Mouse (Mus musculus): Measurements from ENCODE around the gene Efna2. TPM values are rescaled to one million over a fixed set of nuclear protein-coding genes. Genes with fewer than 3 reads are reported as not detected.

Efna2 gene
- polyA plus RNA-seq, 1 experiment from 2014 or later, result 12.2 TPM

DNA sequence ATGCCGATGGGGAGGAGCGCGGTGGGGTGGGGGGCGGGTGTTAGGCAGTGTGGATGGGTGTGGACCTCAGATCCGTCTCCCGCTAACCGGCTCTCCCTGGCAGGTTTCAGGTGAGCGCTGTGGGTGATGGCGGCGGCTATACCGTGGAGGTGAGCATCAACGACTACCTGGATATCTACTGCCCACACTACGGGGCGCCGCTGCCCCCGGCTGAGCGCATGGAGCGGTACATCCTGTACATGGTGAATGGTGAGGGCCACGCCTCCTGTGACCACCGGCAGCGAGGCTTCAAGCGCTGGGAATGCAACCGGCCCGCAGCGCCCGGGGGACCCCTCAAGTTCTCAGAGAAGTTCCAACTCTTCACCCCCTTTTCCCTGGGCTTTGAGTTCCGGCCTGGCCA, 7.4 kb downstream of the Efna2 start:
- H3K9me3 ChIP-seq (ENCODE audit: control insufficient read depth, low read length), result no peaks in the 10 kb centered on the region
- WGBS, result 51% methylated on average over 27 of the region's 27 CpGs
- H3K27me3 ChIP-seq (replicated peaks; ENCODE audit: control insufficient read depth, insufficient read depth, low read length), result peaks cover 26% of the 10 kb centered on the region
- H3K4me1 ChIP-seq (replicated peaks; ENCODE audit: control insufficient read depth, insufficient read depth, low read length), result peaks cover 7% of the 10 kb centered on the region; the same call in 1 of the 2 replicates
- no peak overlapping the region for H3K4me3 ChIP-seq (ENCODE audit: low read depth, low read length)
- DNase-seq (ENCODE audit: low spot score), result no peak
- H3K27ac ChIP-seq (ENCODE audit: low read depth), result no peak overlapping the region
- peaks cover 36% of the 10 kb centered on the region for H3K36me3 ChIP-seq (ENCODE audit: control insufficient read depth, insufficient read depth, low read length)
- H3K9ac ChIP-seq (ENCODE audit: low read length), result no peak overlapping the region
- no peak for ATAC-seq (replicated peaks; ENCODE audit: low FRiP score, low TSS enrichment, low read depth)
- H3K4me2 ChIP-seq (ENCODE audit: low read length), result no peak overlapping the region

- Histone ChIP-seq H3K4me2 (ENCODE audit: low read length) (no peak overlapping the region), H3K9me3 (ENCODE audit: control insufficient read depth, low read length) (no peaks in the 10 kb centered on the region), H3K27ac (ENCODE audit: low read depth) (no peak overlapping the region), H3K27me3 (replicated peaks; ENCODE audit: control insufficient read depth, insufficient read depth, low read length) (peaks cover 32% of the 10 kb centered on the region), H3K4me3 (ENCODE audit: low read depth, low read length) (no peak overlapping the region), H3K9ac (ENCODE audit: low read length) (no peak overlapping the region), H3K4me1 (replicated peaks; ENCODE audit: control insufficient read depth, insufficient read depth, low read length) (peaks cover 7% of the 10 kb centered on the region; the same call in 1 of the 2 replicates), H3K36me3 (ENCODE audit: control insufficient read depth, insufficient read depth, low read length) (peaks cover 31% of the 10 kb centered on the region)
- ATAC-seq (replicated peaks; ENCODE audit: low FRiP score, low TSS enrichment, low read depth) (no peak), DNase-seq (ENCODE audit: low spot score) (no peak)
- WGBS, result 90% methylated on average over 10 of the region's 10 CpGs
These were observed 8.5 kb downstream of the Efna2 start for GRCm38 (mm10) chr10:80187739-80188138.

- H3K36me3 ChIP-seq (ENCODE audit: control insufficient read depth, insufficient read depth, low read length), result peaks cover 26% of the 10 kb centered on the region
- H3K27me3 ChIP-seq (replicated peaks; ENCODE audit: control insufficient read depth, insufficient read depth, low read length), result peaks cover 32% of the 10 kb centered on the region
- no peak overlapping the region for H3K9ac ChIP-seq (ENCODE audit: low read length)
- ATAC-seq (replicated peaks; ENCODE audit: low FRiP score, low TSS enrichment, low read depth), result no peak
- peaks cover 7% of the 10 kb centered on the region; the same call in 1 of the 2 replicates for H3K4me1 ChIP-seq (replicated peaks; ENCODE audit: control insufficient read depth, insufficient read depth, low read length)
- H3K9me3 ChIP-seq (ENCODE audit: control insufficient read depth, low read length), result no peaks in the 10 kb centered on the region
- no peak overlapping the region for H3K4me2 ChIP-seq (ENCODE audit: low read length)
- no peak overlapping the region for H3K27ac ChIP-seq (ENCODE audit: low read depth)
- 82% methylated on average over 15 of the region's 15 CpGs for WGBS
- no peak for DNase-seq (ENCODE audit: low spot score)
- H3K4me3 ChIP-seq (ENCODE audit: low read depth, low read length), result no peak overlapping the region
These were observed 9.3 kb downstream of the Efna2 start for GRCm38 (mm10) chr10:80188453-80189024.

DNA sequence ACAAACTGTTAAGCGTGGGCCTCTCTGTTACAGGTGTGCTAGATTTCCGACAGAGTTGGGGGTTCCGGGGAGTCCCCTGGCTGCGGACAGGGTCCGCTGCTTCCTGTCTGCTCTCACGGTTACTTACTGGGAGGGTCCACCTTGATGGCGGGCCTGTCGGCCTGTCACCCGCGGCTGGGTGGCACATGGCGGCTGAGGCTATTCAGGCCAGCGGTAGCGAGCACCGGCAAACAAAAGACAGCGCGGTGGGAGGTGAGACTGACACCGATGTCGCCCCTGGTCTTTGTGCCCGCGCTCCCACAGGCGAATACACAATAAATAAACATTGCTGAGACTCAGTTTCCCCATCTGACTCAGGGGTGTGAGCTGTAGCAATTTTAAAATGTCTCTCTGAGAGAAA, 10.7 kb downstream of the Efna2 start:
- ATAC-seq (replicated peaks; ENCODE audit: low FRiP score, low TSS enrichment, low read depth), result no peak
- Histone ChIP-seq H3K9me3 (ENCODE audit: control insufficient read depth, low read length) (no peaks in the 10 kb centered on the region), H3K27ac (ENCODE audit: low read depth) (no peak overlapping the region), H3K27me3 (replicated peaks; ENCODE audit: control insufficient read depth, insufficient read depth, low read length) (peaks cover 32% of the 10 kb centered on the region), H3K9ac (ENCODE audit: low read length) (peak overlapping the region; percentile 18; the same call in 1 of the 2 replicates), H3K4me3 (ENCODE audit: low read depth, low read length) (peak overlapping the region; percentile 34), H3K36me3 (ENCODE audit: control insufficient read depth, insufficient read depth, low read length) (peaks cover 26% of the 10 kb centered on the region), H3K4me2 (ENCODE audit: low read length) (peak overlapping the region; percentile 58), H3K4me1 (replicated peaks; ENCODE audit: control insufficient read depth, insufficient read depth, low read length) (peaks cover 7% of the 10 kb centered on the region; the same call in 1 of the 2 replicates)
- DNase-seq (ENCODE audit: low spot score), result no peak
- 18% methylated on average over 21 of the region's 21 CpGs for WGBS

GRCm38 (mm10) chr10:80190491-80191051, 11.3 kb downstream of the Efna2 start:
- 1% methylated on average over 47 of the region's 48 CpGs for WGBS
- no peaks in the 10 kb centered on the region for H3K9me3 ChIP-seq (ENCODE audit: control insufficient read depth, low read length)
- peaks cover 32% of the 10 kb centered on the region for H3K27me3 ChIP-seq (replicated peaks; ENCODE audit: control insufficient read depth, insufficient read depth, low read length)
- H3K36me3 ChIP-seq (ENCODE audit: control insufficient read depth, insufficient read depth, low read length), result peaks cover 26% of the 10 kb centered on the region
- H3K4me3 ChIP-seq (ENCODE audit: low read depth, low read length), result peak overlapping the region; percentile 34
- no peak overlapping the region for H3K27ac ChIP-seq (ENCODE audit: low read depth)
- peak overlapping the region; percentile 18 for H3K9ac ChIP-seq (ENCODE audit: low read length)
- 0 out of 2 replicates have a peak, but pooled peaks have one; percentile 12 for ATAC-seq (replicated peaks; ENCODE audit: low FRiP score, low TSS enrichment, low read depth)
- peak overlapping the region; percentile 58 for H3K4me2 ChIP-seq (ENCODE audit: low read length)
- peaks cover 7% of the 10 kb centered on the region; the same call in 1 of the 2 replicates for H3K4me1 ChIP-seq (replicated peaks; ENCODE audit: control insufficient read depth, insufficient read depth, low read length)
- DNase-seq (ENCODE audit: low spot score), result peak; percentile 81

GRCm38 (mm10) chr10:80193976-80194375, 14.7 kb downstream of the Efna2 start:
- H3K27ac ChIP-seq (ENCODE audit: low read depth), result no peak overlapping the region
- peaks cover 7% of the 10 kb centered on the region; the same call in 1 of the 2 replicates for H3K4me1 ChIP-seq (replicated peaks; ENCODE audit: control insufficient read depth, insufficient read depth, low read length)
- H3K4me2 ChIP-seq (ENCODE audit: low read length), result no peak overlapping the region
- no peaks in the 10 kb centered on the region for H3K9me3 ChIP-seq (ENCODE audit: control insufficient read depth, low read length)
- 83% methylated on average over 6 of the region's 6 CpGs for WGBS
- no peak for DNase-seq (ENCODE audit: low spot score)
- no peak overlapping the region for H3K9ac ChIP-seq (ENCODE audit: low read length)
- ATAC-seq (replicated peaks; ENCODE audit: low FRiP score, low TSS enrichment, low read depth), result no peak
- peaks cover 28% of the 10 kb centered on the region for H3K27me3 ChIP-seq (replicated peaks; ENCODE audit: control insufficient read depth, insufficient read depth, low read length)
- peaks cover 3% of the 10 kb centered on the region; the same call in 1 of the 2 replicates for H3K36me3 ChIP-seq (ENCODE audit: control insufficient read depth, insufficient read depth, low read length)
- H3K4me3 ChIP-seq (ENCODE audit: low read depth, low read length), result no peak overlapping the region

GRCm38 (mm10) chr10:80194441-80194840, 15.2 kb downstream of the Efna2 start:
- peaks cover 23% of the 10 kb centered on the region for H3K27me3 ChIP-seq (replicated peaks; ENCODE audit: control insufficient read depth, insufficient read depth, low read length)
- peaks cover 7% of the 10 kb centered on the region; the same call in 1 of the 2 replicates for H3K4me1 ChIP-seq (replicated peaks; ENCODE audit: control insufficient read depth, insufficient read depth, low read length)
- H3K9me3 ChIP-seq (ENCODE audit: control insufficient read depth, low read length), result no peaks in the 10 kb centered on the region
- DNase-seq (ENCODE audit: low spot score), result no peak
- WGBS, result 65% methylated on average over 8 of the region's 8 CpGs
- no peaks in the 10 kb centered on the region for H3K36me3 ChIP-seq (ENCODE audit: control insufficient read depth, insufficient read depth, low read length)
- ATAC-seq (replicated peaks; ENCODE audit: low FRiP score, low TSS enrichment, low read depth), result no peak
- H3K4me3 ChIP-seq (ENCODE audit: low read depth, low read length), result no peak overlapping the region
- H3K9ac ChIP-seq (ENCODE audit: low read length), result 0 out of 2 replicates have a peak overlapping the region, but pooled peaks have one; percentile 7
- no peak overlapping the region for H3K4me2 ChIP-seq (ENCODE audit: low read length)
- H3K27ac ChIP-seq (ENCODE audit: low read depth), result no peak overlapping the region

DNA sequence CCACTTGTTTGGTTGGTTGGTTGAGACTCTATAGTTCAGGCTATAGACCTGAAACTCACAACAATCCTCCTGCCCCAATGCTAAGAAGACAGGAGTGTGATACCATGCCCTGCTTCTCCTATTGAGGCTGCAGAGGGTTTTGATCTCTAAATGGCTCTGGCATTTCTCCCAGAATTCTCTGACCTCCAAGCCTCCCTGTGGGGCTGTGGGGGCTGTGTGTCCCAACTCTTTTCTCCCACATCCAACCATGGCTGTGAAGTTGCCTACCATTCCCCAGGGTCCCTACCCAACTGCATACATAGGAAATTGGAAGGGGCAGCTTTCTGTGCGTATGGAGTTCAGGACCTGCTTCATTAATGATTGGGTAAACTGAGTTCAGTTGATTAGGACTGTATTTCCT, 16.9 kb downstream of the Efna2 start:
- no peaks in the 10 kb centered on the region for H3K9me3 ChIP-seq (ENCODE audit: control insufficient read depth, low read length)
- no peak for ATAC-seq (replicated peaks; ENCODE audit: low FRiP score, low TSS enrichment, low read depth)
- WGBS, result 100% methylated on average over 1 of the region's 1 CpGs
- no peak for DNase-seq (ENCODE audit: low spot score)
- H3K9ac ChIP-seq (ENCODE audit: low read length), result no peak overlapping the region
- no peak overlapping the region for H3K27ac ChIP-seq (ENCODE audit: low read depth)
- no peak overlapping the region for H3K4me2 ChIP-seq (ENCODE audit: low read length)
- H3K4me1 ChIP-seq (replicated peaks; ENCODE audit: control insufficient read depth, insufficient read depth, low read length), result no peaks in the 10 kb centered on the region
- no peaks in the 10 kb centered on the region for H3K36me3 ChIP-seq (ENCODE audit: control insufficient read depth, insufficient read depth, low read length)
- peaks cover 7% of the 10 kb centered on the region for H3K27me3 ChIP-seq (replicated peaks; ENCODE audit: control insufficient read depth, insufficient read depth, low read length)
- no peak overlapping the region for H3K4me3 ChIP-seq (ENCODE audit: low read depth, low read length)
